Mouse (Mus musculus): ENCODE measurements around the gene Fam98c. TPM values are rescaled to one million over a fixed set of nuclear protein-coding genes. Genes with fewer than 3 reads are reported as not detected.
"Not testable (repeated sequence)": the region's sequence is repeated elsewhere in the genome, so short reads cannot be mapped to it uniquely, and the experiment has no call there.

Fam98c gene
- total RNA-seq, 2 experiments from 2014 or later = 32.7 to 37.5 TPM

DNA sequence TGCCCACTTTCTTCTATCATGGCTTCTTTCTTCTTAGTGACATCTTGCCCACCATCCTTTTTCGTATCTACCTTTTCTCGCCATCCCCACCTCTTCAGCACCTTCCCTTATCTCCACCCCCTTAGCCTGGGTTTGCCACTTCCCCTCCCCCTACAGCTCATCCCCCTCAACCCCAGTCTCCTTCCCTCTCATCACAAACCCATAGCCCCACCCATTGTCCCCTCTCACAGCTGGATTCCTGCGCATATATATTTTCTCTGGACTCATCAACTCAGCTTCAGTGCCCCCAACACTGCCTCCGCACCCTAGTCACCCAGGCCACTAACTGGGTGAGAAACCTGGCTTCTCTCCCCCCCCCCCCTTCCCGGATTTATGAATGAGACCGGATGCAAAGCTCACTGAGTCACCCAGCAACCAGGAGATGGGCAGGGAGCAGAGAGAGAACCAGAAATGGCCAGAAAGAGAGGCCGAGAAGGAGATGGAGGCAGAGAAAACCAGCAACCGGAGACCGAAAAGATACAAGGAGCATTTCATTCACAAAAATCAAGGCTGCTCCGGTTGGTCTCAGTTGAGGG lies 12.2 kb upstream of the Fam98c start:
- intact Hi-C loops (cut with DNase I) = loop anchor here (5.0 kb wide), 1 partner anchor 69 kb away; the partner anchor contains the start of gene Yif1b
- no peak for DNase-seq (ENCODE audit: low spot score in 2 of 2)

DNA sequence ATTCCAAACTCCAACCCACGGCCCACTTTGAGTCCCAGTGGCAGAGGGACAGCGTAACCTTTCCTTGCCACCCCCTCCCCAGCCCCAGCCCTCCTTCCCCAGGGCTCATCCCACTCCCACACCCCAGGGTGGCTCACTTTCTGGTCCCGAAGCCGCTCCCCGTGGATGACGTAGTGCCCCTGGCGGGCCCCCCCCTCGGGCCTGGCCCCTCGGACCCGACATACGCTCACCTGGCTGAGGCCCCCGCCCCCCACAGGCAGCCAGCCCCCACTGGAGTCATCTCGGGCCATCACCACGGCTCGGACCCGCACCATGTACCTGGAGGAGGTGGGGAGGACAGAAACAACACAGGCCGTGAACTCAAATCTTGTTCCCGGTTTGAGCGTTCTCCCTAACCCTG lies 11.6 kb upstream of the Fam98c start:
- intact Hi-C loops (cut with DNase I) = loop anchor here (5.0 kb wide), 1 partner anchor 70 kb away; the partner anchor contains the start of gene Yif1b
- no peak for DNase-seq (ENCODE audit: low spot score in 2 of 2)

DNA sequence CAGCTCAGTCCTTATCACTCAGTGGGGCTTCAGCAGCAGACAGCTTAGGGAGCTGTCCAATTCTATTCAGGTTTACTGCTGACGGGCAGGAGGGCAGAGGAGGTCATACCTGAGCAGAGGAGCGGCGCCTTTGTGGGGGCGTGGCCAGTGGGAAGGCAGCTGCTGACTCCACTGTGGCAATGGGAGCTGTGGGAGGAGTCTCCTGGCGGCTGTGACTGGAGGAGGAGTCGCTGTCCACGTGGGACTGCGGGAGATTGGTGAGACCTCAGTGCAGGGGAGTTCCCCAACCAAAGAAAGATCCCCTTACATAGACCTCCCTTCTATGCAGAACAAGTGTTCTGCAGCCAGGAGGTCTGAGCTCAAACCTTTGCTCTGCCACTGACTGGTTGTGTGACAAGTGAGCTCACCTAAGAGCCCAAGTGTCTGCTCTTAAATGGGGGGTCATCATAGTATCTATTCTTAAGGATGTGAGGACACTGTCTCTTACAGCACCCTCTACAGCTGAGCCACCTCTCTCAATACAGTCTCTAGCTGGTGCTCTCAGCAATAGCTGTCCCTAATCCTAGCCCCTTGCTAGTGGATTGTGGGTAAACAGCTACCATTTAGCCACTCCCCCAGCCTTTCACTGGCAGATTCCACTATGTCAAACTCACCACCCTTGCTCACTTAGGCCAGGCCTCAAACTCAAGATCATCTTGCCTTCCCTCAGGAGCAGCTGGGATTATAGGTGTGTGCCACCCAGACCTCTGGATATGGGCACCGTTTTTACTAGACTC lies 6.9 kb upstream of the Fam98c start:
- intact Hi-C loops (cut with DNase I) = no loop called here
- no peak for DNase-seq (ENCODE audit: low spot score in 2 of 2)

DNA sequence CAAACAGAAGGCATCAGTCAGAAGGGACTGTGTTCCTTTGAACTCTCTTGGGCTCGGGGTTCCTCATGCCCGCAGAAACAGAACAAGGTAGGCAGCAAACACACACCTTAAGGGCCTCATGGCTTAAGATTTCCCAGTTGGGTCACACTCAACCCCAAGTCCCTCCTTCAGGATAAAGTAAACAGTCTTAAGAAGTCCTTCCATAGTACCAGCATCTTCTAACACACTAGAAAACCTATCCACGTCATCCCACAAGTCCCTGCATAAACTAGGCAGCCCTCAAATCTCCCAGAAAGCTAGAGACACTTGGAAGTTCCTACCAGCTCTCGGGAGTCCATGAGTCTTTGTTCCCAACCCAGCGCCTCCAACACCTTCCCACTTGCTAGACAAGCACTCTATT lies 6.3 kb upstream of the Fam98c start:
- DNase-seq (ENCODE audit: low spot score in 2 of 2) = no peak
- intact Hi-C loops (cut with DNase I) = no loop called here

DNA sequence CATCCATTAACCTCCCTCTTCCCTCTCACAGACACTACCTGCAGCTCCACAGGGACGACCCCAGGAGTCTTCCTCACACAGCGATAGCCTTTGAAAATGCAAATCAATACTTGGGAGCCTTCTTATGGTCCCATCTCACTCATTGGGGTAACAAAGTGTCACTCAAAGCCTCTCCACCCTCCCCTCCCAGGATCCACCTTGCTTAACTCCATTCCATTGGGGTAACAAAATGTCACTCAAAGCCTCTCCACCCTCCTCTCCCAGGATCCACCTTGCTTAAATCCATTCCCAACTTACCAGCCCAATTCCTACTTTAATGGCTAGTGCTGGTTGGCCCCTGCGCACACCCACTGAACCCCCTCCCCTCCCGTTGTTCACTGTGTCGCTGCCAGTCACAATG lies 2.2 kb upstream of the Fam98c start:
- DNase-seq (ENCODE audit: low spot score in 2 of 2) = no peak
- intact Hi-C loops (cut with DNase I) = loop anchor here (10.0 kb wide), 1 partner anchor 103 kb away; no protein-coding TSS in a partner anchor

DNA sequence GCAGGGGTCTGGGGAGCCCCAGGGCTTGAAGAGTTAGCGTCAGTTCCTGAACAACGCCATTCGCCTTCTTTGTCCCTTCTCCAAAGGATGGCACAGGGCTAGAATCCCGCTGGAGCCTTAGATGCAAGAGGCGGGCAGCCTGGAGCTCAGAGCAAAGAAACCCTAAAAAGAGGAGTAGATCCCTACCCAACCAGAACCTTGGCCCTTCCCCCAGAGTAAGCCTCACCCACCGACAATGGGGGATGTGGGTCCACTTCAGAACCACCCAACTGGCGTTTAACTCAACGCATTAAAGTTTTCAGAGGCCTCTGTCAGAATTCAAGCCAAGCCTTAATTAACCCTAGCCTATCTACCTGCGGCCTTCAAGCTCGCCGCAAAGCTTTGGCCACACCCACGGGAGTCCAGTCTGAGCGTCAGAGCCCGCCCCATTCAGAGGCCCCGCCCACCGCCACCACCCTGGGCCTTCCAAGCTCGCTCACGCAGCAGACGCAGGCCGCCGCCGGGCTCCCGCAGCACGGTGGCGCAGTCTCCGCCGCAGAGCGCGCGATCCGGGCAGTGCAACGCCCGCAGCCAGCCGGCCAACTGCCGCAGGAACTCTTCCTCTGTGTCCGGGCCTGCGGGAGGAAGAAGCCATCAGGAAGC lies 717 bp downstream of the Fam98c start:
- intact Hi-C loops (cut with DNase I) = loop anchor here (10.0 kb wide), 1 partner anchor 101 kb away; no protein-coding TSS in a partner anchor
- peak; percentile 88 to 91 for DNase-seq (ENCODE audit: low spot score in 2 of 2)

DNA sequence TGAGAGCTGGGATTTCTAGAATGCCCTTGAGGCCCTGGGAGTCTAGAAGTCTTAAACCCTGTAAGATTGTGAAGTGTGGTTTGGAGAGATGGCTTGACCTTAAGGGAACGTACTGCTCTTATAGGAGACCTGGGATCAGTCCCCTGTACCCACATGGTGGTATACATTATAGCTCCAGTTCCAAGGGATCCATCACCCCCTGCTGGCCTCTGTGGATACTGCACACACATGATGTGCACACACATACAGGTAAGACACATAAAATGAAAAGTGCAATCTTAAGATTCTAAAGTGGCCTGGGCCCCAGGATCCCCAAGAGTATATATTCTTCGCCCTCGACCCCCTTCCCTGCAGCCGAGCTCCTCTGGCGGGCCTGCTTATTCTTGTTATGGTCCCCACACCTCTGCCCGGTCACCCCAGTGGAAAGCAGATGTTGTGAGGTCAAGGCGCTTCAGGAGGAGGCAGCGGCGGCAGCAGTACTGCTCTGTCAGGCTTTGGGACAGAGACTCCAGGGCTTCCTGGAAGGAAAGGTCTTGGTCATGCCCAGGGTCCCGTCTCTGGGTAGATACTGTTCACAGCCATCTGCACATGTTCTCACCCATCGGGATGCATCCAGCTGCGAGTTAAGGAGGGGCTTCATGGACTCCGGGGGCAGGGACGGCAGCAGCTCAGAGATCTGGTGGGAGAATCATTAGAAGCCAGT lies 1.9 kb downstream of the Fam98c start:
- intact Hi-C loops (cut with DNase I) = loop anchor here (10.0 kb wide), 1 partner anchor 99 kb away; no protein-coding TSS in a partner anchor
- no peak for DNase-seq (ENCODE audit: low spot score in 2 of 2)

DNA sequence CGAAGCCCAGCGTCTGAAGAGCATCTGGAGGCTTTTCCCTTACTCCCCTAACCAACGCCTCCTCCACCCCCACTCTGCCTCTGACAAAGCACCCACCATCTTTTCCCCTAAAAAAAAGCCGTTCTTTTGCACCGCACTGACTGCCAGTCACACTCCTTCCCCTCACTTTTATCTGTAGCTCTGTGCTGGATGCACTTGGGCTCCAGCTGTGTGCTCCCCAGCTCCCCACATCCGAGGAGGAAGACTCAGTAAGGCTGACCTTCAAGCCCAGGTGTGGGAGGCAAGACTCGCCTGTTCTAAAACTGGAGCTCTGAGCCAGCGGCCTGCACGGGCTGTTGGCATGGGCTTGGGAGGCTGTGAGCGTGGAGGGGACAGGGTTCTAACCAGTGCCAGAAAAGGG lies 4.5 kb downstream of the Fam98c start:
- intact Hi-C loops (cut with DNase I) = loop anchor here (10.0 kb wide), 1 partner anchor 97 kb away; no protein-coding TSS in a partner anchor

DNA sequence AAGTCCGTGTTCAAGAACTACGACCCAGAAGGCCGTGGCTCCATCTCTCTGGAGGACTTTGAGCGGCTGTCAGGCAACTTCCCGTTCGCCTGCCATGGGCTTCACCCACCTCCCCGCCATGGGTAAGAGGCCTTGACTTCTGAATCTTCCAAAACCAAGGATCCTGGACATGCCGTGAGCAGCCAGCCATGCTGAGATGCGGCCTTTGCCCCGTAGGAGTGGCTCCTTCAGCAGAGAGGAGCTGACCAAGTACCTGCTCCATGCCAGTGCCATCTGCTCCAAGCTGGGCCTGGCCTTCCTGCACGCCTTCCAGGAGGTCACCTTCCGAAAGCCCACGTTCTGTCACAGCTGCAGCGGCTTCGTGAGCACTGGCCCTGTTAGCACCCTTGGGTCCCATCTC lies 7.3 kb downstream of the Fam98c start:
- no peak for DNase-seq (ENCODE audit: low spot score in 2 of 2)
- intact Hi-C loops (cut with DNase I) = no loop called here

More for the DNA sequence above, 4.5 kb downstream of the Fam98c start:
- DNase-seq (ENCODE audit: low spot score in 2 of 2) = no peak

DNA sequence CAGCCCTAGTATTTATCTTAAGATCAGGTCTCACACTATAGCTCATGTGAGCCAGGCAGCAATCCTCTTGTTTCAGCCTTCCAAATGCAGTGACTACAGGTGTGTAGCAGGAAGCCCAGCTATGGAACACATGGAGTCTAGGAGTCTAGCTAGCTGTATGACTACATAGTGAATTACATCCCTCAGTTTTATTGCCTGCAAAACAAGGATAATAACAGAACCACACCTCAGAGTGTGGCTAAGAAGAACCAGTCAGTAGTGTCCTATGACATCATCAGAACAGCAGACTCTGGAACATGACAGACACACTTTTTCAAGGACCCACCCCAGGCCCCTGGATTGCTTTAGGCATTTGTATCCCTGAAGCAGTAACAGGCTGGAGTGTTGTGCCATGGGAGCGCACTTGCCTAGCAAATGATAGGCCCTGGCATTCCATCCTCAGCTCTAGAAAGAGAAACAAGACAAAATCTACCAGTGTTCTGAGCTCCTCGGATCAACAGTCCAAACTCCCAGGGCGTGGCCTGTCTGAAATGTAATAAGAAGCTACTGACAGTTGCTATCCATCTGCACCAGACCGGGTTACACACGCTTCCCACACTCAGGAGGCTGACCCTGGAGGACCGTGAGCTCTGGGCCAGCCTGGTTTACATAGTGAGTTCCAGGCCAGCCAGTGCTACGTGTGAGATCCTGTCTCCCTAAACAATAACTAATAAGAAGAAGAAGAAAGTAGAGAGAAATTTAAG lies 9.2 kb downstream of the Fam98c start:
- no peak for DNase-seq (ENCODE audit: low spot score in 2 of 2)
- intact Hi-C loops (cut with DNase I) = no loop called here

DNA sequence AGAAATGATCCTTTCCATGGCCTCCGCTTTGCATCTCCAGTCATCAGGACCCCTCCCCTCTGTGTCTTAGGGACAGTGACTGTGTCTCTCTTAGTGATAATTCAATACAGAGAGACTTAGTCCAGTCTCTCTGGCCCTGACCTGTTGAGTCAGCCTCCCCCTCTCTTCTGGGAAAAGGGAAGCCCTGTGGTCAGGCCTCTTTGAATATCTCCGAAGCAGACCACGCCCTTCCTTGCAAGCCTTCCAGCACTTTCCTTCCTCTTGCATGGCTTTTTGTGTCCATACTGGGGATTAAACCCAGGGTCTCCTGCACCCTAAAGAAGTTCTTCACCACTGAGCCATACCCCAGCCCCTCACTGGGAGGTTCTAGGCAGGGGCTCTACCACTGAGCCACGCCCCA lies 12.0 kb downstream of the Fam98c start:
- DNase-seq (ENCODE audit: low spot score in 2 of 2) = no peak
- intact Hi-C loops (cut with DNase I) = no loop called here

DNA sequence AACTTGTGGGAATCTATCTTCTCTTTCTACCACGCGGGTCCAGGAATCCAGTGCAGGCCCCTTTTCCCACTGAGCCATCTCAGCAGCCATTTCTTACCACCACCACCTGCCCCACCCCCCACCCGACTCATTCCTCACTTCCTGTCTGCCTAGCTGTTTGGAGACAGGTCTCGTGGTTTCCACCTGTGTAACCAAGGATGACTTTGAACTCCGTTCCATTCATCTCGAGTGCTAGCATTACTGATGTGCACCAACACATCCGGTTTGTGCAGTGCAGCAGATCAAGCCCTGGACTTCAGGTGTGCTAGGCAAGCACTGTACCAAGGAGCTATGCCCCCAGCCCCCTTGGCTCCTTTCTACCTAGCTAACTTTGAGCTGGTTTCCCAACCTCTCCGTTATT lies 14.6 kb downstream of the Fam98c start:
- DNase-seq (ENCODE audit: low spot score in 2 of 2) = no peak
- intact Hi-C loops (cut with DNase I) = no loop called here

DNA sequence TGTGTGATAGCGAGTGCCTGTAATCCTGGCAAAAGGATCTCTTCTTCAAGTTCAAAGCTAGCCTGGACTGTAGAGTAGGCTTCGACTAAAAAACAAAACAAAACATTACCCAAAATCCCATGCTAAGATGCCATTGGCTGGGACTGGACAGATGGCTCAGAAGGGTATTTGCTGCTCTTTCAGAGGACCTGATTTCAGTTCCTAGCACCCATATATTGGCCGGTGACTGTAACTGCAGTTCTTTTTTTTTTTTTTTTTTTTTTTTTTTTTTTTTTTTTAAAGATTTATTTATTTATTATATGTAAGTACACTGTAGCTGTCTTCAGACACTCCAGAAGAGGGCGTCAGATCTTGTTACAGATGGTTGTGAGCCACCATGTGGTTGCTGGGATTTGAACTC lies 16.8 kb downstream of the Fam98c start:
- DNase-seq (ENCODE audit: low spot score in 2 of 2); intact Hi-C loops (cut with DNase I): not testable (repeated sequence)

DNA sequence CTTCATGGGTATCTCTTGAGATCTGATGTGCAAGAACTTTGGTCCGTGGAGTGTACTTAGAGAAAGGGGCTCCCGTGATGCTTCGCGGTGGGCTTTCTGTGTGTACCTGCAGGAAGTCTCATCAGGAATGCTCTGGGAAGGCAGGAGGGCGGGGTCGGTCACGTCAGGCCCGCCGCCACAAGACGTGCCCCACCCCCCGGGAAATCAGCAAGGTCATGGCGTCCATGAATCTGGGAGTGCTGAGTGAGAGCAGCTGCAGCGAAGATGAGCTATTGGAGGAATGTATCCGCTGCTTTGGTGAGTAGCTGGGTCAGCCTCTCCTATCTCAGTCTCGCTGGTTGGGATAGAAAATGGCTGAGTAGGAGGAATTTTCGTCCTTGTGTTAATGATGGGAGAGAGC lies 18.6 kb downstream of the Fam98c start:
- intact Hi-C loops (cut with DNase I) = no loop called here
- DNase-seq (ENCODE audit: low spot score in 2 of 2) = no peak

DNA sequence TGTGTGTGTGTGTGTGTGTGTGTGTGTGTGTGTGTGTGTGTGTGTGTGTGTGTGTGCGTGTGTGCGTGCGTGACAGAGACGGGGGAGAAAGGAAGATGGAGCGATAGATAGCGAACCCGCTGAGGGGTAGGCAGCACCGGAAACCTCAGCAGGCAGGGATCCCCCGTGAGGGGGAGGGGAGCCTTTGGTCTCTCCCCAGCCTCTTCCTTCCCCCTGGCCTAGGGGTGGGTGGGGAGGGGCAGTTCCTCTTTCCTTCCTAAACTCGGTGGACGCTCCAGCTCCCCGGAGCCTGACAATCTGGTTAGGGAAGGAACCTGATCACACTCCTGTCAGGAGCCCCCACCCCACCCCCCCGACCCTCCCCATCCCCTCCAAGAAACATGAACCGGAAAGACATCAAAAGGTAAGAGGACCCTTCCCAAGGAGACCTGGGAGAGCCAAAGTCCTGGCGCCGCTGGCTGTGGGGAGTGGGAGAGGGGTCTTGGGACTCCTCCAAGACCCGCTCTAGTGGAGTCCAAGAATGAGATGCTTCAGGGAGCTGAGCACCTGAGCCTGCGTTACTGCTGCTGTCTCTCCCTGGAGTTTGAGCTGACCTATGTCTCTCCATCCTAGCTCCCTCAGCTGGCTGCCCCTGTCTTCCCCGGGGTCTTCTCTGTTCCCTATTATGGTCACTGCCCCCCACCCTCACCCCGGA lies 21.2 kb downstream of the Fam98c start, which contains the start of gene Rasgrp4:
Gene Rasgrp4 (plus strand): TSS at position 159 of the 694 bp plus-strand sequence.
- intact Hi-C loops (cut with DNase I) = no loop called here
- DNase-seq (ENCODE audit: low spot score in 2 of 2) = peak in 1 of 2 experiments; percentile 32

DNA sequence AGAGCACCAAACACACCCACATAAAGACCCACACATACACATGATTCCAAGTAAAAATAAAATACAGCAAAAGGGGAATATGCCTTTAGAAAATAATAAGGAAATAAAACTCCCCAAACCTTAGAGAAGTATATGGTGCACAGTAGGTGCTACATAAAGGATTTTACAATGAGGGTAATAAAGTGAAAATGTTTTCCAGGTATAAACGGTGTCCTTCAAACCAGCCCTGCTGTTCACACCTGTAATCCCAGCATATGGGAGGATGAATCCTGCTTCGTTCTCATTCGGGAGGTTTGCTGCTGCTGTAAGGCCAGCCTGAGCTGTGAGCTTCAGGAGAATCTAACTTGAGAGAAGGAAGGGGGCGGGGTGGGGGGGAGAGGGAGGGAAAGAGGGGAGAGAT lies 21.8 kb downstream of the Fam98c start:
- intact Hi-C loops (cut with DNase I) = no loop called here
- no peak for DNase-seq (ENCODE audit: low spot score in 2 of 2)

DNA sequence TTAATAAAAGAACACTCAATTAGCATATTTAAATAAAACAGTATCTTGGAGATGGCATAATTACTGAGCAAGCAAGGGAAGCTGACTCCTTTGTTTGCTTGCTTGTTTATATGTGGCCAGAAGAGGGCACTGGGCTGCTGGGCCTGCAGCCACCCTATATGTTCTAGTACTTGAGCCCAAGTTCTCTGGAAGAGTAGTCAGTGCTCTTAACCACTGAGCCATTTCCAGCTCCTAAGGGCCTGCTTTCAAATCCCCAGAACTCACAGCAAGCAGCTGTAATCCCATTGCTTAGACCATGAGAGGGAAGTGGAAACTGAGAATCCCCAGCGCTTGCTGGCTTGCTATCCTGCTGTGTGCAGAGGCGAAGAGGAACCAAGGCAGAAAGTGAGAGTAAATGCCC lies 27.3 kb downstream of the Fam98c start:
- DNase-seq (ENCODE audit: low spot score in 2 of 2) = no peak
- intact Hi-C loops (cut with DNase I) = loop anchor here (10.0 kb wide), 1 partner anchor 166 kb away; no protein-coding TSS in a partner anchor

DNA sequence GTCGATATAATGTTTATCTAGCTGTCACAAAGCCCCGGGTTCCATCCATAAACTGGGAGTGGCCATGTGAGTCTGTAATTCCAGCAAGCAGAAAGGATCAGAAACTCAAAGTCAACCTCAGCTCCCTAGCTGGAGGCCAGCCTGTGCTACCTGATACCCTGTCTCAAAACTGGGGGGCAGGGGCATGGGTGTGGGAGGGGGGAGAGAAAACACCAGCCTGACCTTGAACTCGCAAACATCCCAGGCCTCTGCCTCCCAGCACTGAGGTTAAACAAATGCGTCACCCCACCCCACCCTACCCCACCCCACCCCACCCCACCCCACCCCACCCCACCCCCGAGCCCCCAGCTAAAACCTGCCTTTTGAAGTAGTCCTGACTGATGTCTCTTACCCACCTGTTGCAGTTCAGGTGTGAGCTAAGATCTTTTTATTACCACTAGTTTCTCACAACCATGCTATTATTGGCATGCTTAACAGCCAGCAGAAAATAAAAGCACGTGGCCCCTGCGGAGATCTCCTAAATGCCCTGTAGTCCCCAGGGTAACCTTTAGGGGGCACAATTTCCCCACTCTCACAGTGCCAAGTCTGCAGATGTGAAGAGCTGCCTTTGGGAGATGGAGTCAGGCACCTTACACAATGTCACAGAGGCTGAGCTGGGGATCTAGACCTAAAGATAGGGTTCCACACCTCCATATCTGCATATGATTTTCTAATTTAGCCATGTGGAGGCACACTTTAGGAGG lies 29.7 kb downstream of the Fam98c start:
- peak; percentile 34 to 35 for DNase-seq (ENCODE audit: low spot score in 2 of 2)

More for the DNA sequence above, 29.7 kb downstream of the Fam98c start:
- intact Hi-C loops (cut with DNase I) = loop anchor here (10.0 kb wide), 1 partner anchor 168 kb away; no protein-coding TSS in a partner anchor

Measured in left cerebral cortex, postnatal 14 days (tissue).